Mouse (Mus musculus): ENCODE results near the gene March5.
"Not testable (repeated sequence)": the region's sequence is repeated elsewhere in the genome, so short reads cannot be mapped to it uniquely, and the experiment has no call there.

The March5 gene

DNA sequence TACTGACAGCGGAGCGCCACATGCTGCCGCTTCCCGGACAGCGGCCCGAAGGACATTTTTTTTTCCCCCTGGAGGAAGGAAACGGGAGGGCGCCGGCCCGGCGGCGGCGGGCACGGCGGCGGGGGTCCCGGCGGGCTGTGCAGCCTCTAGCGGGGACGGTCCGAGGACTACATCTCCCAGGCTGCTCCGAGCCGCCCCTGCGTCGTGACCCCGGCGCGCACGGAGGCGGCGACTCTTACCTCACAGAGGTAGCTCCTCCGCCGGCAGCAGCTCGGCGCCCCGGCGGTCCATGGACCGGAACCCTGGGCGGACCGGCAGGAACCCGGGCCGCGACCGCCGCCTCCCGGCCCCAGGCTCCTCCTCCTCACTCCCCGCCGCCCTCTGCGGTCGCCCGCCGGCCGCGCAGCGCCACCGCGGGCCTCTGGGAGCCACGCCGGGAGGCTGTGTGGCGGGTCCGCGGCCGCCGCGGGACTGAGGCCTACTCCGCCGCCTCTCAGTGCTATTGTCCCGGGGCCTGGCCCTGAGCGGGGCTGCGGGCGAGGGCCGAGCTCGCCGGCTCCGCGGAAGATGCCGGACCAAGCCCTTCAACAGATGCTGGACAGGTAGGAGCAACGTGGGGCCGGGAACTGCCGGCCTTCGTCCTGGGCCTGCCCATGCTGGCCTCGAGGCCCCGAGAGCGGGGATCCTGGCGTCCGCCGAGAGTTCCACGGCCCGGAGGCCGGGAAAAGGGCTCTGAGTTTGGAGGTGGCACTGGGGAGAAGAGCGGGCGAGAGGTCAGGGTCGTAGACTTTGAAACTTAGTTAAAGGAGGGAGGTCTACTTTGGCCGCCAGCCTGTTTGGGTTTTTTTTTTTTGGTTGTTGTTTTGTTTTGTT is at the start of gene March5:
March5 (plus strand) TSS at position 241 of the 873 bp plus-strand sequence.
- peak; percentile 89 to 91 for DNase-seq (ENCODE audit: low spot score in 2 of 2)

DNA sequence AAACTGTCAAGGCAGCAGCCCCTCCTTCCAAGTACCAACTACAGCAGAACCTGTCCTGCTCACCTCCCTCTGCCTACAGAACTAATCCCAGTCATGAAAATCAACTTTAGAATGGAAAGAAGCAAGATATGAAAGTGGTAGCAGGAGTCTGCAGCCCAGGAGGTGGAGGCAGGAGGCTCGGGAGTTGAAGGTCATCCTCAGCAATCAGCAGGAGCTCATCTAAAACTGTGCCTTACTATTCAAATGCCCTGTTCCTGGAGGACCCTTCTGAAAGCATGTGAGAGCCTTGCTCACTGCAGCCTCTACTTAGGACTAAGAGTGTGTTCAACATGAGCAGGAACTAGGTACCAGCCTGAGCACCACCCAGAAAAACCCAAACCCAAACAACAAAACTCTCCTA is 35.2 kb upstream of the March5 start:
- DNase-seq (ENCODE audit: low spot score in 2 of 2) = no peak

DNA sequence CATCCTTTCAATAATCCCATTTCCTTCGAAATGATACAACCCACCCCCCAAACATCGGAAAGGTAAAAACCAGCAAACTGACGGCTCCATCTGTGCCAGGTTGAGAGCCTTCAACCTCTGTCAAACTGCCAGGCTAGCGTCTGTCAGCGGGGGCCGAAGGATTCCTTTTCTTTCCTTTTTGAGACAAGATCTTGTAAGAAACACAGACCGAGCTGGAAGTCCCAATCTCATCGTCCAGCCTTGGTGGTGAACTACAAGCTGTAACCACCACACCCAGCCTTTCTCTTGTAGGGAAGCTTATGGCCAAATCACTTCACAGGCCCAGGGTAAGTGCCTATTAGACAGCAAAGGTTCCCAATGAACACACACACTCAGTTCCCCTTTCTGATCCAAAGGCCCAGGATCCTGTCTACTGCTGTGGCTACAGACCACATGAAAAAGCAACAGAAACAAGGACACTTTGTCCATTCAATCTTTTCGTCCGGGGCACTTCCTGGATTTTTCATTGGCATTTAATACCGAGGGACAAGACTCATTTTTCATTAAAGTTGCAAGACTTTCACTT is 34.7 kb upstream of the March5 start:
- DNase-seq (ENCODE audit: low spot score in 2 of 2) = peak in 1 of 2 experiments; percentile 23

- no peak for DNase-seq (ENCODE audit: low spot score in 2 of 2)
Measured at GRCm38 (mm10) chr19:37173331-37174115, 33.8 kb upstream of the March5 start.

DNA sequence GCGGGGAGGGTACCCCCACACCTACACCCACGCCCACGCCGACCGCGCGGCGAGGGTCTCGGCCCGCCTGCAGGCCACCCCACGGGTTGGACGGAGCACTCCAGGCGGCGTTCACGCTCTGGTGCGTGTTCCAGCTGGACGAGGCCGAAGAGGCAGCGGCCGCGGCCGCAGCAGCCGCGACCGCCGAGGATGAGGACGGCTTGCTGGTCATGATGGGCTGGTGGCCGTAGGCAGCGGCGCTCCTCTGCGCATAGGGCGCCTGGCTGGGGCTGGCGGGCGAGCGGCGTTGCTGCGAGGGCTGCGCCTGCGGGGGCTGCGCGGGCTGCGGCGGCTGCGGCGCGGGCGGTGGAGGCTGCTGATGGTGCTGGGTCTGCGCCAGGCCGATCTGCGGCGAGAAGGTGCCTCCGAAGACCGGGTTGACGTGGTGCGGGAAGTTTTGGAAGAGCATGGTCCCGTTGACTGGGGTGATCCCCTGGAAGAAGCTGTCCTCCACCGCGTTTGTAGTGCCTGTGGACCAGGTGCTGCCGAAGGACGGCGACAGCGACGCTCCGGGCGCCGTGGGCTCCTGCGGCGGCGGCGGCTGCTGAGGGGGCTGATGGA is 33.1 kb upstream of the March5 start:
- peak; percentile 21 to 30 for DNase-seq (ENCODE audit: low spot score in 2 of 2)

- peak; percentile 73 to 84 for DNase-seq (ENCODE audit: low spot score in 2 of 2)
Measured at GRCm38 (mm10) chr19:37174716-37175435, 32.5 kb upstream of the March5 start.

- DNase-seq (ENCODE audit: low spot score in 2 of 2) = no peak
Measured at GRCm38 (mm10) chr19:37175436-37175805, 31.9 kb upstream of the March5 start.

DNA sequence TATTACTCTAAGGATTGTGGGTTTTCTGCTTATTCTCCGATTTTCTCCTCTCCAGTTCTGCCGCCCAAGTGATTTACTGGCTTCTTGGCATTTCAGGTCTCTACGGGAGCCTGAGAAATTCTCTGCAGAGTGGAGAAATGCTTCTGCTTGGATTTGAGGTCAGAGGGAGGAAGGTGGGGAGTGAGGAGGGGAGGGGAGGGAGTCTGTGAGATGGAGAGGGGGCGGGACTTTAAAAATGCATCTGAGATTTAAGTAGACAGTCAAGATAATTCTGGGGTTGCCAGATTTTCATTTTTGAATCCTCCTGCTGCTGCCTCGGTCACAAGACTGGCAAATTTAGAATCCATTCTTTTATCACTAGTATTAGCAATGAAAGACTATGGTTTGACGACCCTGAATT is 31.4 kb upstream of the March5 start:
- peak; percentile 29 to 32 for DNase-seq (ENCODE audit: low spot score in 2 of 2)

GRCm38 (mm10) chr19:37176879-37177462 is 30.4 kb upstream of the March5 start:
- DNase-seq (ENCODE audit: low spot score in 2 of 2) = peak in 1 of 2 experiments; percentile 24

- DNase-seq (ENCODE audit: low spot score in 2 of 2) = peak; percentile 66 to 72
Measured at GRCm38 (mm10) chr19:37177819-37178708, 29.3 kb upstream of the March5 start.

DNA sequence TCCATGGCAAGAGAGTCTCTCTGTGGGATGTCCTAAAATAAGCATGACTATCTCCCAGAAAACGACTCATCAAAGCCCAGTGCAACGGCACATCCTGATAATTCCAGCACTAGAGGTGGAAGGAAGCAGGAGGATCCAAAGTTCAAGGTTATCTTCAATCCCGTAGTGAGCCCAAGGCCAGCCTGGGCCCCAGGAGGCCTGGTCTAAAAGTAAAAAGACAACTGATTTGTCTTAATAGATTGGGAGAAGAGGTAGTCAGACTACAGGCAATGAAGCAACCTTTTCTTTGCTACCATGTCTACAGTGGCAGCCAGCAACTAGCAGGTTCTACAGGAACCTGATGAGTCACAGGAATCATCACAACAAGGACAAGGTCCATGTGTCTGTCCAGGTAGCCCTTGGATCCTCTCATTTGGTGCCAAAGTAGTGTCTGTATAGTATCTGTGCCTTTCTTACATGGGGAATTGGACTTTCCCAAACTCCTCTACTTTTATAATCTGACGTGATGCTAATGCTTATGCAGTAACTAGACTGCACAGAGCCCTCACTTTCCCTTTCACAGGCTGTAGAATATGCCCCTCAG is 18.9 kb upstream of the March5 start:
- no peak for DNase-seq (ENCODE audit: low spot score in 2 of 2)

GRCm38 (mm10) chr19:37192475-37193058 is 14.8 kb upstream of the March5 start:
- no peak for DNase-seq (ENCODE audit: low spot score in 2 of 2)

GRCm38 (mm10) chr19:37198165-37198880 is 9.0 kb upstream of the March5 start:
- no peak for DNase-seq (ENCODE audit: low spot score in 2 of 2)

- DNase-seq (ENCODE audit: low spot score in 2 of 2) = peak in 1 of 2 experiments; percentile 5
Measured at GRCm38 (mm10) chr19:37199889-37200288, 7.5 kb upstream of the March5 start.

- DNase-seq (ENCODE audit: low spot score in 2 of 2) = no peak
Measured at GRCm38 (mm10) chr19:37203371-37203770, 4.0 kb upstream of the March5 start.

DNA sequence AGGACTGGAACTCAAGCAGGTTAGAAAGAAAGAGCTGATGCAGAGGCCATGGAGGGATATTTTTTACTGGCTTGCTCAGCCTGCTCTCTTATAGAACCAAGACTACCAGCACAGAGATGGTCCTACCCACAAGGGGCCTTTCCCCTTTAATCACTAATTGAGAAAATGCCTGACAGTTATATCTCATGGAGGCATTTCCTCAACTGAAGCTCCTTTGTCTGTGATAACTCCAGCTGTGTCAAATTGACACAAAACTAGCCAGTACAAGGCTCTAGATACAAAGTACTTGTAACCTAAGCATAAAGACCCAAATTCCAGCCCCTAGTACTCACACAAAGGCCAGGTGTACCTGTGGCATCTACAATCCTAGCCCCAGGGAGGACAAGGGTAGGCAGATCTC is 2.2 kb upstream of the March5 start:
- DNase-seq (ENCODE audit: low spot score in 2 of 2) = not testable (repeated sequence)

DNA sequence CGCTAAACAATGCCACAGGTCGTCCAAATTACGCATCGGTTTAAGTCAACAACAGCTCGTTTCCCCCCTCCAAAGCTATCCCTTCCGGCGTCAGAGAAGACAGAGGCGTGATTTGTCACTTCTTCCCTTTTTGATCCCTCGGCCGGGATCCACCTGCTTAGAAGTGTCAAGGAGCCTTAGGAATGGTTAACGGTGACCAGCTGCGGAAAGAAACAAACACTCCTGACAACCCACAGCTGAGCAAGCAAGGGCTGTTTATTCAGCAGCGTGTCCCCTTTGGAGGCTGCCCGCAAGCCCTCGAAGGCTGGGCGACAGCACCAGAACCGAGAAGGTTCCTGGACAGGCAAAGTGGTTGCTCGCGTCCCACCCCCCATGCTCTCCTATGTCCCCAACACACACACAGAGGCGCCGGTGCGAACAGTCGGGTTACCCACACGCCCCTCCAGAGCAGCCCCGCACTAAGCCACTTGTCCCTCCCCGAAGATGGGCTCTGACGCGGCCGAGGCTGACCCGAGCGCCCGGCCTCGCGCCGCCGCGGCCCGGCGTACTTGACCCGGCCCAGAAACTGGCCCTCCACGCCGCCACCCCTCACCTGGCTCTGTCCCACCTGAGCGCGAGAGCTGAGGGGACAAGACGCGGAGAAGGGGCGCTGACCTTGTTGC is 571 bp upstream of the March5 start:
- peak; percentile 45 to 55 for DNase-seq (ENCODE audit: low spot score in 2 of 2)

DNA sequence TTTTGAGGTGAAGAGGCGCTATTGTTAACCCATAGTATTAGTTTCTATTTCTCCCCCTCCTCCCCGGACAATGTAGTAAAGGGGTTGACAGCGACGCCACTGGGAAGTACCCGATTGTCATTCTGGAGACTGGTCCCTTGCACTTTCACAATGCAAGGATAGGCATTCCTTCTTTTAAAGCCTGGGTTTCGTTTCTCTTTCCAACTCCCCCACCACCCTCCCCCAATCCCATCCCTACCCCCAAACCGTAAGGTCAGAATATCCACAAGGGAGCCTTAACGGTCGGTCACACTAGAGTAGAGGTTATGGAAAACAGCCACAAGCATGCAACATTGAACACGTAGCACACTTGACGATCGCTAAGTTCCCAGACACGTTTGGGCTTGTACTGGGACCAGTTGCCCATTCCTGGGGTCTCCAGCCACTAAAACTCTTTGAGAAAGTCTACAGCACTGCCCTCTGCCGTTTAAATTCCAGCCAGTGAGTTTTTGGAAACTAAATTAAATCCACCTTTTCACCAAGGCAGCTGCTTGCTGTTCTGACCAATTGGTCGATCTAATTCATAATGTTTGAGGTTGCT is 923 bp downstream of the March5 start, which contains the start of gene Cpeb3:
Cpeb3 (minus strand) TSS at position 426 of the 580 bp plus-strand sequence.
- peak; percentile 19 to 20 for DNase-seq (ENCODE audit: low spot score in 2 of 2)
